Mouse (Mus musculus): Measurements from ENCODE around the gene Zfp746. TPM values are rescaled to one million over a fixed set of nuclear protein-coding genes. Genes with fewer than 3 reads are reported as not detected.

The Zfp746 gene
- polyA plus RNA-seq (2014; fragmentation: Illumina TruSeq; extraction: RNeasy Lipid Tissue Mini Kit (QIAGEN cat#74804); ENCODE audit: low read depth, low replicate concordance), result 5.3 TPM

DNA sequence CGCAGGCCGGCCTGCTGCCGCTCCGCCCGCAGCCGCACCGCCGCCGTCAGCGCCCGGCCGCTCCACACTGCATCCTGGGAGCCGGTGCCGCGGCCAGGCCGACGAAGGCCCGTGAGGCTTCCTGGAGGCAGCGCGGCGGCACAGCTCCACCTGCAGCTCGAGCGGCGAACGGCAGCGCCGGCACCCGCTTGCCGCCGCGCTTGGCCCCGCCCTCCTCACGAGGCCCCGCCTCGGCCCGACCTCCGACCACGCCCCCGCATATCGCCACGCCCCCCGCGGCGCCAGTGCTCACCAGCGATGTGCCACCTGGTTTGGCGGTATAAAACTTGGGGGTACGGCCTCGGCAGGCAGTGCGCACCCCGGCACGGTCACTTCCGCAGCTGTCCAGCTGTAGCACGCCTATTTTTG, at the start of gene Zfp746:
Zfp746 (minus strand) TSS at position 123 of the 408 bp plus-strand sequence.

DNA sequence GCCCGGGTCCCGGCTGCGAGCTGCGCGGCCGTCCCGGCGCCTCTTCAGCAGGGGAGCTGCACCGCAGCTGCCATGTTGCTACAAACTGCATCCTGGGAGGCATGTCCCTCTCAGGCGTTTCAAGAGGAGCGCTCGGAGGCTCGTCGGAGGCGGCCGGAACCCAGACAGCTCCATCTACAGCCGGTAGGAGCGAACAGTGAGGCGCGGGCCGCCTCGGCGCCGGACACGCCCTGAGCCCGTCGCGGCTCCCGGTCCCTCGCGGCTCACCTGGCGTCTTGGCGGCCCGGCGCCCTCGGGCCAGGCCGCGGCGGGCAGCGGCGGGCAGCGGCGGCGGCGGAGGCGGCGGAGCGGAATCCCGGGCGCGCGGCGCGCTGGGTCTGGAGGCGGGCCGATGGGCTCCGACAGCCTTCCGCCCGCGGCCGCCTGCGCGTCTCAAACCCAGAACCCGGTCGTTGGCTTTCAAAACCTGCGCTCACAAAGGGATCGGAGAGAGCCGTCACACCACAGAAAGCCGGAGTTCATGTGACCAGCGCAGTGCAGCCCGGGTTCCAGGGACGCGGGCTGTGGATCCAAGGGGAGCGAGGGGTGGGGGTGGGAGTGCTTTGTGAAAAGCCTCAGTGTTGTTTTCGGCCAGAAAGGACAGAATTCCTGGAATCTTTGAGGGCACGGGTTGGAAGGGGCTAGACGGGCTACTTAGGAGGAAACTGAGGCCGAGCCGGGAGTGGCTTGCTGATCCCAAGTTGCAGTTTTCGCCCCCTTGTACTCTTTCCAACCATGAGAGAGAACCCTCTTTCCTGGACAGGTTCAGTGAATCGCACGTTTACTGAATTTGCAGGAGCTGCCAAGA, 37.7 kb downstream of the Zfp746 start, which contains the start of gene Zfp777:
Zfp777 (minus strand) TSS at position 486 of the 847 bp plus-strand sequence.

Other genes with a start within 250 kb of the Zfp746 start
- gene Zfp282, start 209.4 kb downstream of the Zfp746 start, polyA plus RNA-seq (2014; fragmentation: Illumina TruSeq; extraction: RNeasy Lipid Tissue Mini Kit (QIAGEN cat#74804); ENCODE audit: low read depth, low replicate concordance), result 0.34 TPM
- gene Zfp212, start 166.1 kb downstream of the Zfp746 start, polyA plus RNA-seq (2014; fragmentation: Illumina TruSeq; extraction: RNeasy Lipid Tissue Mini Kit (QIAGEN cat#74804); ENCODE audit: low read depth, low replicate concordance), result 1.9 TPM
- gene Zfp956, start 133.2 kb downstream of the Zfp746 start, polyA plus RNA-seq (2014; fragmentation: Illumina TruSeq; extraction: RNeasy Lipid Tissue Mini Kit (QIAGEN cat#74804); ENCODE audit: low read depth, low replicate concordance), result 1.0 TPM
- 3.1 TPM for gene Zfp777, start 37.7 kb downstream of the Zfp746 start, polyA plus RNA-seq (2014; fragmentation: Illumina TruSeq; extraction: RNeasy Lipid Tissue Mini Kit (QIAGEN cat#74804); ENCODE audit: low read depth, low replicate concordance)